Mouse (Mus musculus): ENCODE measurements around the gene Agpat3.

- TF ChIP-seq CTCF (IDR thresholded peaks at IDR 0.05; ENCODE audit: low read depth, low read length) (no peak), POLR2A (IDR thresholded peaks at IDR 0.05; ENCODE audit: extremely low read depth, insufficient read depth, low read length) (no peak)
Measured at GRCm38 (mm10) chr10:78308617-78309016, 43.7 kb downstream of the Agpat3 start.
